Mouse (Mus musculus) layer of hippocampus, postnatal 10 days (tissue): Measurements from ENCODE around the gene Foxc2. TPM values are rescaled to one million over a fixed set of nuclear protein-coding genes. Genes with fewer than 3 reads are reported as not detected.

Experiments used
- DNase-seq, 2 experiments: peaks; one replicate each; pipeline ENCODE4 v3.0.0; 2021; ENCODE audit warnings: low spot score in 2 of 2
- long read RNA-seq: library from polyadenylated mRNA; stranded (forward); transcript quantifications from one replicate; pipeline ENCODE4 v2.0.0, GENCODE M21; 2023
- total RNA-seq, 2 experiments: library from RNA; stranded (reverse); gene quantifications; 2 replicates each; pipeline ENCODE4 v1.2.3; 2021

Gene Foxc2
- 1 to 10 TPM; 1.5 to 2.5 TPM for total RNA-seq
- long read RNA-seq, partial matches to known transcripts, result 0 of 2 reads
- long read RNA-seq, other reads (novel, unspliced or antisense), result 0 of 2 reads

DNA sequence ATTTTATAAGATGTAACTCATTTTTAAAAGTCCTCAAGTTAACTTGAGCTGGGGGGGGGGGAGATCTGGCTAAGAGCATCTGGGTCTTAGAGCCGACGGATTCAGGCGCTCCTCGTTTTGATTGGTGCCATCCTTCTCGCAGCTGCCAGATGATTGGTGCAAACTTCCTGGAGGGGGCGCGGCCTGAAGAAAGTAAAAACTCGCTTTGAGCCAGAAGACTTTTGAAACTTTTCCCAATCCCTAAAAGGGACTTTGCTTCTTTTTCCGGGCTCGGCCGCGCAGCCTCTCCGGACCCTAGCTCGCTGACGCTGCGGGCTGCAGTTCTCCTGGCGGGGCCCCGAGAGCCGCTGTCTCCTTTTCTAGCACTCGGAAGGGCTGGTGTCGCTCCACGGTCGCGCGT, at the start of gene Foxc2:
TSS of gene Foxc2 (plus strand) at position 224 of the 400 bp plus-strand sequence.
- DNase-seq, result peak; percentile 57 to 69

DNA sequence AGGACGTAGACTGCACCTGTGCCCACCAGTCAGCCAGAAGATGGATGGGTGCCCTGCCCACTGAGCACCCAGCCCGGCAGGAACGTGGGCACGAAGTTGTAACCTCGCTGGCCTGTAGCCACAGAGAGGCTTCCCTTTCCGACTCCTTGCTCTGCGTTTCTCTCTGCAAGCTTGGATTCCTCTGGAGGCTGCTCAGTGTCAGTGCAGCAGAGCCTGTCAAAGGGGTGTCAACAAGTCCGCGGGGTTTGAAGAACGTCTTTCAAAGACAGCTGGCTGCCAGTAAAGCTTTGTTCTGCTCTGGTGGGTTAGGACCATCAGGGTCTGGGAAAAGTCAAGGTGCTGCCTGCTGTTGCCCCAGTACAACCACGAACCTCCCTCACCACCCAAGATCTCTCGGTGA, 44.5 kb upstream of the Foxc2 start:
- DNase-seq, result no peak

DNA sequence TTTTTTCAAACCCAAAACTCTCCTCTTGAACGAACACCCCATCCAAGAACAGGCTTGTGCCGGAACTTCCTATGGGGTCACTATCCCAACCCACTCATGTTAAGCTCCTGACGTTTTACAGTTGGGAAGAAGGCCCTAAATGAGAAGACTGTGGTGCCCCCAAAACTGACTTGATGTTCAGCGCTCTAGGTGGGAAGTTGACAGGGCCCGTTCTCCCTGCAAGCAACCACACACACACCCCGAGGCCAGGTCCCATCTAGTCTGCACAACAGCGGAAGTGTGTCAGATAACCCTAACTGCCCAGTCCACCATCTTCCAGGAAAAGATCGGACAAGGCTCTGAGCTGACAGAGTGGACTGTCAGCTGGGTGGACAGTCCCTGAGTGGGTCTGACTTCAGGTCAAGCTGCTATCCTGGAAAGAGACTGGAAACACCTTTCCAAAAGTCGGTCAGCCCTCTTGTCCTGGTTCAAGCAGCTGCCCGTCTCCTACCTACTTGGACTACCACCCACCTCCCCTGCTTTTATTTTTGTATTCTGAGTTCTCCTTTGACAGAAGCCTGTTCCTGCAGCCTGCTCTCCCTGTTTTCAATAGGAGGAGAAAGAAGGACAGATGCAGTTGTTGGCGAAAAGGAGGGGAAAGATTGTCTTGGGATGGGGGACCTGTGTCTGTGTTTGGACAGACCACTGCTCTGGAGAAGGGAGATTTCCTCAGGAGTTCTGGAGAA, 43.4 kb upstream of the Foxc2 start:
- DNase-seq, result no peak

DNA sequence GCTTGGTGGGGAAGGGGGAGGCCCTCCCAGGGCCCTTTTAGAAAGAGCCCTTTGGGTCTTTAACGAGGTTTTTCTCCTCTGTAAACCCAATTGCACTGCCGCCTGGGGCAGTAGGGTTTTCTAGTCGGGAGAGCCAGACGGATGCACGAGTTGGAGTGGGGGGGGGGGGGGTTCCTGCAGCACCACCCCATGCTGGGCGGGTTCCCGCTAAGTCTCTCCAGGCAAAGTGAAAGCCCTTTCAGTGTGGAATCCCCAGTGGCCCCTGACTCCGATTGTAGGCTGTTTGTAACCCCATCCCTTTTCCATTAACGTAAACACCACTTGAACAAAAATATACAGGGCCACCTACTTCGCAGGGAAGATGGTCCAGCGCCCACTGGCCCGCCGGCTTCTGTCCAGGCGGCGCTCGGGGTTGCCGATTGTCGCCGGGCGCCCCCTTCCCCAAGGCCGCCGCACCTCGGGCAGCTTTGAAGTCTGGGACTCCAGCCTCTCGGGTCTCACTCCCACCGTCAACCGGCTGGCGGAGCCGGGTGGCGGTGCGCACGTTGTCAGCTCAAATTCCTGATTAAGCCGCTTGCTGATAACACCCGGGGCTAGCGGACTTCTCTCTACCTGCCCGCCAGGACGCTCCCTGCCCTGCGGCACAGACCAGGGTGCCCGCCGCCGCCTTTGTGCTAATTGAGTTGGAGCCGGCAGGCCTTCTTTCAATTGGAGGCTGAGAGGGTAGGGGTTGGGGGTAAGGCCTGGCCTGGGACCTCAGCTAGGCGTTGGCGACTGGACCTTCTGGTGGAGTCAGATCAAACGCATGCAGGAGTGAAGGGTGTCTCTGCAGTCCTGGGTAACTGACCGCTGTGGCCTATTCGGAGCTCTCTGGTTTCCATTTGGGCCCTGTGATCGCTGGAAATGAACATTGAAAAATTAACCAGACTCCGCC, 42.5 kb upstream of the Foxc2 start:
- DNase-seq, result no peak

DNA sequence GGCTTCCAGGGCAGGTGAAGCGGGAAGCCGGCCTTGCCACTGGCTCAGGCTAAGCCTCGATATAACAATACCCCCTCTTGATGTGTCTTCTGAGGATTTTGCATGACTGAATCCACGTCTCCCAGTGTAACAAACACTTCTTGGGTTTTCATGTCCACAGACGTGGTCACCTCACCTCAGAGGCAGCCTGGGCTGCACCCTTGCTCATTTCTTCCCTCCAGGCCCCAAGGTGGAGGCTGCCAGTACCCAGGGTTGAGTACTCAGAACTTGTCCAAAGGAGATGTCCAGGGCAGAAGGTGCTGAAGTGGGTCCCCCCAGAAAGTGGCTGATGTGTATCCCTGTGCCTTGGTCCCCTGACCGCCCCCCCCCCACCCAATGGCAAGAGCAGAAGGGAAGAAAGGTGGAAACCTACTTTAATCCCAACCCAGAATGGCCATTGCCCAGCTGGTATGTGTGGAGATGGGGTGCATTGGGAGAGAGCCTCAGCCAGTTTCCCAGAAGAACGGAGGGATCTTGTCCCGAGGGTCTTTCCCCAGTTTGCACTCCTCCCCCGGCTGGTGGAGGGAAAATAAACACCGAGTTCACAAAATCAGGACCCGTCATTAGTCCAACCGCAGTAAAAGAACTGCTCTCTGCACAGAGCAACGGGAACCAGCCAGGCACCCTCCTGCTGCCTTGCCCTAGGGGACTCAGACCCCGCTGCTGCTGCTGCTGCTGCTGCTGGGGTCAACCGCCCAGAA, 41.7 kb upstream of the Foxc2 start:
- no peak for DNase-seq

DNA sequence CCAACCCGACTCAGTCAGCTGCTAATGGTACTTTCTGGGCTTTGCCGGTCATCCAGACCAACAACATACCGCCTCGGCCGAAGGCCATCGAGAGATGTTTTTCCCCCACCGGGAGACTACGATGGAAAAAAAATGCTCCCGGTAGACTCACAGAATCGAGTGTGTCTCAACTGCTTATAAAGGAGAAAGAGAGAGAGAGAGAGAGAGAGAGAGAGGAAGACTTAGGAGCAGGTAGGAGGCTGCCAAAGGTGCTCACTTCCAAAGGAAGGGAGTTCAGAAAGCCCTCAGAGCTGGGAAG, 41.2 kb upstream of the Foxc2 start:
- DNase-seq, result no peak

DNA sequence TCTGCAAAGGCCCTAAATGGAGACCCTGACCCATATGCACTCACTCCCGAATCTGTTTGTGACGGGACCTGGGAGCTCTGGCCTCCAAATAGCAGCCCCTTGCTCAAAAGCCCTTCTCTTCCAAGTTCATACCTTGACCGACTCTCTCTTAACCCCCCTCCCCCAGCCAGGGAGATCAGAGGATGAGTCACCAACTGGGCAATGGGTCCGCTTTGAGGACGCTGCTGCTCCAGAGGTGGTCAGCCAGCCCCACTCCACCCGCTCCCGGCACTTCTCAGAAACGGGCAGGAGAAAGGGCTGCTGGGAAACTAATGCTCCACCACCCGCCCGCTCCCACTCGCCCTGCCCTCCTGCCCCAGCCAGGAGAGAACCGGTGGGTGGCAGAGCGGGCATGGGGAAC, 40.0 kb upstream of the Foxc2 start:
- no peak for DNase-seq

DNA sequence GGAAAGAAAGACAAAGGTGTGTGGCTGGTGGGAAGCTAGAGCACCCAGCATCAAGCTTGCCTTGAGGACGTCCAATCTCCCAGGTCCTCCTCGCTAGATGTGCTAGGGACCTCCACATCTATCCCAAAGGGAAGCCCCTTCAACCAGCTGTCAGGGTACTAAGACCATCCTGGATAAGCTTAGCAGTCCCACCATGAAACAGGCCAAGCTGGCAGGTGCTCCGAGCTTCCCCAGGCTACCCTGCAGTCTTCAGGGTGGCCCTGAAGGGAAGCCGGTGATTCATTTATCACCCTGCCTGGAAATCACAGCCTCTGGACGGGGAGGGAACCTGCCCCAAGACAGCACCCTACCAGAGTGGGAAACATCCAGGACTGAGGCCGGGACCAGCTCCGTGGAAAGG, 39.4 kb upstream of the Foxc2 start:
- DNase-seq, result no peak

DNA sequence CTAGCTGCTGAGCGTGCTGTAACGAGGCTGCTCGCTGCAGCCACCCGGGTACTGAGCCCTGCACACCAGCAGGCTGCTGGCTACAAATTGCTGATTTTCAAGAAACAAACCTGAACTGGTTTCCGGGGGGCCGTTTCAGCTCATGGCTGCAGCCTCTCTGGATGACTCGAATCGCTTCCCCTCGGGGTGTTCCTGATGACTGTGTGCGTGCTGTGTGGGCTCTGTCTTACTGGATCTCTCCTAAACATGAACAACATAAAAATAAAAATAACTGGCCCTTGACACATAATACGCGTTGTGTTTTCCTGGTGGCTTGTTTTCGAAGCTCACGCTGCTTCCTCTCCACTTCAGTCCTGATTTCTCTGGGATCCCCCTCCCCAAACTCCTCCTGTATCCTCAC, 37.2 kb upstream of the Foxc2 start:
- no peak for DNase-seq

DNA sequence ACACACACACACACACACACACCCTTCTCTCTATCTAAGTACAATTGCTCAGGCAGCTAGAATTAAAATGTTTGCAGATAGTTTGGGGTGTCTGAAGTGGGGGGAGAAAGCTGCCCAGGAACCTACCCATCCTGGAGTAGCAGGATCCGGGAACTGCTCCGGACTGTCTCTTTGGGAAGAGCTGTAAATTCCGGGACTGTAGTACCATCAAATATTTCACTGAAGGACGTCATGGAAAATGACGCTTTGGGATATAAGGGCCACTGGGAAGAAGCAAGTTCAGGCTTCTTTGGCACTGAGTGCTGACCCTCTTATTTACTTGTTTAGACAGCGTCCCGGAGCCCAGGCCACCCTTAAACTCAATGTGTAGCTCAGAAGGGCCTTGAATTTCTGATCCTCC, 36.8 kb upstream of the Foxc2 start:
- no peak for DNase-seq

DNA sequence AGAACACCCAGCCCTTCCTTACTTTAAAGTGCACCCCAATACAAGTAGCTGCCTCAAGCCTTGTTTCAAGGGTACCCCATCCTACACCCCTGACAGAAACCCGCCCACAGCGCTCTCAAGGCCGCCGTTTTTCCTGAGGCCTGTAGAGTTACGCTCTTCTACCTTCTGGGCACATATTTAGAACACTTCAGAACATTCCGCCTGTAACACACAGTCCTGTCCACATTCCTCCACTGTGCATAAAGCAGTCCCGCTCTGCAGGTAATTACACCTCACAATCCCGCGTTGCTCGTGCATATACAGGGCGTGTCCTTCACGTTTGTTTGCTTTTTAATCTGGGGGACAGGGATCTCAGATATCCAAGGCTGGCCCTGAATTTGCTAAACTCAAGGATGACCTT, 36.0 kb upstream of the Foxc2 start:
- DNase-seq, result no peak

DNA sequence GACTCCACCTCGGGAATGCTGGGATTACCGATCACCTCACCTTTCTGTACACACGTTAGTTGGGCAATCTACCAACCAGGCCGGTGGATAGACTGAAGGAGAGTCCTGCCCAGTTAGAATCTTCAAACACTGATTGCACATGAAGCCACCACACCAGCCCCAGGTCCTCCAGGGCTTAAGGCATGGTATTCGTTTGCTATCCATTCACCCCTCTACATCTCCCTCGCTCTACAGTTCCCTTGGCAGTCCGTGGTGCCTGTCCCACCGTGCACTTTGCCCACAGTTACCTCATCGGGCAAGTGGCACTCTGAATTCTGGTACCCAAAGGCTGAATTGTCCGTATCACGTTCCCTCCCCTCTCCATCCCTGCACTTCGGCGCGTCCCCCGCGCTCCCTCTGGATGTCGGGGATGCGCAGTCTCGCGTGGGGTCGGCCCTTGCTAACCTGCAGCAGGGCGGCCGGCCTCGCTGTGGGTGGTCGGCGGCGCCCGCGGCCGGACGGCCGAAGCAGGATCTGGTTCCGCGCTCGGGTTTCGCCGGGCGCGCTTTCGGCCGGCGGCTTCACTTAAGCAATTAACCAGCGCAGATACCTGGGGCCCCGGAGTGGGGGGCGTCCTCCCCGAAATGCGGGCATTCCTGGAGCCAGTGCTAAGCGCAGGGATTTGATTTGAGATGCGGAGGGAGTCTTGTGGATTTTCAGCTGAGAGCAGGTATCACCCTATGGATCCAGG, 35.4 kb upstream of the Foxc2 start:
- no peak for DNase-seq

DNA sequence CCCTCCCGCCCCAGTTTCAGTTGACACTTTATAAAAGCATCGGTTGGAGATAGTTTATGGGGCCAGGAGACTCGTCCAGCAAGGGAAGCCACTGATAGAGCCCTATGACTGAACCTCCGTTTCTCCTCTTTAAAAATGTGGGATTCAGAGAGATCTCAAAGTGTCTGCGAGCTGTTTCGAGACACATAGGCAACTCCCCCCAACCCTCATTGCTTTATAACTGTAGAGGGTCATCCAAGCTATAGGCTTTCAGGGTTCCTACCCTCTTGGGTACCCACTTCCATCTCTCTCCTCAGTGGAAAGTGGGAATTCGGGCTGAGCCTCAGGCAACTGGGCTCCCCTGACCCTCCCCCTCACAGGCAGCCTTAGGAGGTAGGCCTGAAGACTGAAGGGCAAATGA, 34.6 kb upstream of the Foxc2 start:
- no peak for DNase-seq

DNA sequence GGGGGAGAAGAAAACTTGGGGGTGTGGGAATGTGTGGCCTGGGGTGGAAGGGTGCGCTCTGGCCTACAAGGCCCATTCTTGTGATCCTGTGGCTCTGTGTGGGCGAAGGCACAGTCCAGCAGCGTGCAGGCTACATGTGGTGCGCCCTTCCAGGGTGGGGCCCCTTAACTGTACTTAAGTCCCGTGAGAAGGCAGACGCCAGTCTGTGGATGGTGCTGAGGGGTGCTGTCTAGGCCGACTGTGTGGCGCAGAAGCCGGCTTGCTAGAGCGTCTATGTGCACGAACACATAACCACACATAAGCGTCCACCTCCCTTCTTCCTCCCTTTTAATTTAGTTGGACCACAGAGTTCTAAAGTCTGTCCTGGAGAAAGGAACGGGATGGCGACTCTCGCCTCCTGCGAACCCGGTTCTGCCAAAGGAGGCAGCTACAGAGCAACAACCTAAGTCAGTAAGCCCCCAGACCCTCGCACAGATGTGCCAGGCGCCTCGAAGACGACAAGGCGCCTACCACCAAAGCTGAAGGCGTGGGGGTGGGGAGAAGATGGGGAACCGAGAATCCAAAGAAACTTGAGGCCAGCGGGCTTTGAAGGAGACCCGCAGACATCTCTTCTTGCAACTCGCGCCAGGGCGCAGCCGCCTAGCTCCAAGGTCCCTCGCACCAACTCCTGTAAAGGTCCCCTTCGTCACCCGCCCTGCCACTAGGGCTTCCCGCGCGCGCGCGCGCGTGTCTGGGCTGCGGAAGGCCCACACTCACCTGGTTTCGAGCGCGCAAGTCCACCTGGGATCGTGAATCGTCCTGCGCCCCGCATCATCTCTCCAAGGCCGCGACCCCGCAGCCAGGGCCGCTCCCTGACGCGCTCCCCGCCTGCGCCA, 33.5 kb upstream of the Foxc2 start:
- no peak for DNase-seq

DNA sequence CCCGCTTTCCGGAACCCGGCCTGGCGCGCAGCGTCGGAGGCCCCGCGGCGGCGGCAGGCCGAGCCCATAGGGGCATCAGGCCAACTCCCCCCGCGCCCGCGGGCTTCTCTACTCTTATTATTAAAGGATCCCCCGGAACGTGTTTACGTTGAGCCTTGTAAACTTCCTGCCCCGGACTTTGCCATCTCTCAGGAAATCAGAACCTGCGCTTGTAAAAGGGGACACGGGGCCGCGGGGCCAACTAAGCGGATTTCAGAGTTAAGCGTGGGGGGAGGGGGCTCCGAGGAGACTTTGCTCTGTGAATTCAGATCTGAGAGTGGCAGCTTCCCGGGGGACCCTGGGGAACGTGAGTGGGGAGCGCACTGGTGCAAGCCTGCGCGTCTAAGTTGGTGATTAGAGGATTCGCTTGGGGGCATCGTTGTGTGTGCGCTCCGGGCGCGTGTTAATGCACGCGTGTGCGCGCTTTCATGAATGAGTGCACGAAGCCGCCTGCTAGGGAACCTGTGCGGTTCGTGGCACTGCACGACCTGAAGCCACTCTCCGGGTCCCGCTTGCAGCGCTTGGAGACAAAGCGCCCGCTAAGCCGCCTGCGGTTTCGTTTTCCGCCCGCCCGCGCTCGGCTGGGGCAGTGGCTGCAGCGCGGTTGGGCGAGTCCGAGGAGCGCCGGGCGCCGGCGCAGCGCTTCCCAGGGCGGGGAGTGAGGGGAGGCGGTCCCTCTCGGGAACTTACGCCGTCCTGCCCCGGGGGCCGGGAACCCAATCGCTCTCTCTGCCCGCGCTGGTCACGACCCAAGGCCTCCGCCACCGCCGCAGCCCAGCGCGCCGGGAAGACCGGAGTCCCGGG, 32.7 kb upstream of the Foxc2 start:
- peak in 1 of 2 experiments; percentile 43 for DNase-seq

DNA sequence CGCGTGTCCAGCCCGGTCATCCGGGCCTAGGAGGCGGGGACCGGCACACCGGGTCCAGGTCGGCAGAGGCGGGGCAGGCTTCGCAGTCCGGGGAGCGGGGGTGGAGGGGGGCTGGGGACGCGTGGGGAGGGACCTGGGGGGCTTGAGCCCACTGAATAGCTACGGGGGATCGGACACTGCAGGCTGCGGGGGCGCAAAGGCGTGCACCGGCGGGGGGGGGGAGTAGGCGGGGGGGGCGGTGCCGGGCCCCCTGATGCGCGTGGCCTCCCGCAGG, 32.1 kb upstream of the Foxc2 start:
- DNase-seq, result no peak

DNA sequence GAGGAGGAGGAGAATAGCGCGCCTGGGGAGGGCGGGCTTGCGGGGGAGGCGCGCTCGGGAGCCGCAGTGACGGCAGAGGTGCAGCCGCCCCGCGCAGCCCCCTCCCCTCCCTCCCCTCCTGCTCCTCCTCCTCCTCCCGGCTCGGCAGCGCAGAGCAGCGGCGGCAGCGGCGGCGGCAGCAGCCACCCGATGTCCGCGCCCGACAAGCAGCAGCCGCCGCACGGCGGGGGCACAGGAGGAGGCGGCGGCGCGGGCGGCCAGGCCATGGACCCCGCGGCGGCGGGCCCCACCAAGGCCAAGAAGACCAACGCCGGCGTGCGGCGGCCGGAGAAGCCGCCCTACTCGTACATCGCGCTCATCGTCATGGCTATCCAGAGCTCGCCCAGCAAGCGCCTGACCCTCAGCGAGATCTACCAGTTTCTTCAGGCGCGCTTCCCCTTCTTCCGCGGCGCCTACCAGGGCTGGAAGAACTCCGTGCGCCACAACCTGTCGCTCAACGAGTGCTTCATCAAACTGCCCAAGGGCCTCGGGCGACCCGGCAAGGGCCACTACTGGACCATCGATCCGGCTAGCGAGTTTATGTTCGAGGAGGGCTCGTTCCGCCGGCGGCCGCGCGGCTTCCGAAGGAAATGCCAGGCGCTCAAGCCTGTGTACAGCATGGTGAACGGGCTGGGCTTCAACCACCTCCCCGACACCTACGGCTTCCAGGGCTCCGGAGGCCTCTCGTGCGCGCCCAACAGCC, 31.6 kb upstream of the Foxc2 start, which contains the start of gene Foxf1:
TSS of gene Foxf1 (plus strand) at position 177 of the 742 bp plus-strand sequence.
- DNase-seq, result no peak

DNA sequence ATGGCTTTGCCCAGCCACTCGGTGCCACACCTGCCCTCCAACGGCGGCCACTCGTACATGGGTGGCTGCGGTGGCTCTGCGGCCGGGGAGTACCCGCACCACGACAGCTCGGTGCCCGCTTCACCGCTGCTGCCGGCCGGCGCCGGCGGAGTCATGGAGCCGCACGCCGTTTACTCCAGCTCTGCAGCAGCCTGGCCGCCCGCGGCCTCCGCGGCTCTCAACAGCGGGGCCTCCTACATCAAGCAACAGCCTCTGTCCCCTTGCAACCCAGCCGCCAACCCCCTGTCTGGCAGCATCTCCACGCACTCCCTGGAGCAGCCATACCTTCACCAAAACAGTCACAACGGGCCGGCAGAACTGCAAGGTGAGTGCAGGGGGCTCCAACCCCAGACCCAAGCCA, 31.0 kb upstream of the Foxc2 start:
- no peak for DNase-seq

DNA sequence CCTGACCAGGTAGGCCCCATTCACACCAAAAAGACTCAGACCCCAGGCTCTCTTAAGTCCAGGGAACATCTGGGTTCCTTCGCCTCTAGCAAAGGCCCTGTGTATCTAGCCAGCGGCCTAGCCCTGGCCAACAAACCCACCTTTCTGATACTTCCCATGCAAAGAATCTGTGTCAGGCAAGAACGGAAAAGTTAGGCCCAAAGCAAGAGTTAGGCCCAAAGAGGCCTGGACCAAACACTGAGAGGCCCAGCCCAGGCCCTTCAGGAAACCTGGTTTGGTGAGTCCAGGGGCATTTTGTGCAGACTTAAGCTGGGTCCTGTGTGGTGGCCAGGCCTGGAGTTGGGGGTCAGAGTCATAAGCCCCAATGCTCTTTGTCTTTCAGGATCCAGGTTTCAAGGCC, 30.4 kb upstream of the Foxc2 start:
- DNase-seq, result no peak
